Mouse (Mus musculus) heart, postnatal 0 days (tissue): ENCODE measurements around the gene Theg.

Experiments
- CTCF ChIP-seq: IDR thresholded peaks from 2 replicates; pipeline ENCODE4 v1.5.1; 2016; ENCODE audit warnings: antibody characterized with exemption, control low read depth, low read depth
- EP300 ChIP-seq: IDR thresholded peaks from 2 replicates; pipeline ENCODE4 v1.6.1; 2016; ENCODE audit warnings: antibody characterized with exemption, low read depth

DNA sequence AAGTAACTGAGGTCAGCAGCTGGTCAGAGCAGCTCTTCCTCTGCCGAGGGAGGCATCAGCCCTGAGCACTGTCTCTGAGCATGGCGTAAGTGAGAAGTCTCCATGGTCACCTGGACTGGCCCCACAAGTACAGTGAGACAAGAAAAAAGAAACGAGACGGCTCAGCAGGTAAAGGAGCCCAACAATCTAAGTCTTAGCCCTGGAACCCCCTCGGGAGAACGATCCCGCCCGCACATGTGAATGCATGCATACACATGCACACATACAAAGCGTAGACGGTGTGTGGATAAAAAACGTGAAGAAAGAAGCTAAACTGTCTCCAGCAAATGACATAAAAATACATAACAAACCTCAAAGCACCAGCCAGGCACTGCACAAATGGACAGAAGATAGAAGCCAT is 40.6 kb downstream of the Theg start:
- TF ChIP-seq CTCF (no peak), EP300 (no peak)
